Mouse (Mus musculus) ES-CJ7 (cell line): Measurements from ENCODE around the gene Tes3-ps.

Experiments used
- DNase-seq: peaks from one replicate; pipeline ENCODE4 v3.0.0; 2011; ENCODE audit warnings: low read depth, low spot score

Gene Tes3-ps

GRCm38 (mm10) chr13:49492376-49493368, at the start of gene Tes3-ps:
Gene Tes3-ps (plus strand): TSS chr13:49493318.
- no peak for DNase-seq

GRCm38 (mm10) chr13:49444451-49444850, 48.7 kb upstream of the Tes3-ps start:
- DNase-seq: no peak

- DNase-seq: peak; percentile 71
These were observed 43.8 kb upstream of the Tes3-ps start for GRCm38 (mm10) chr13:49449318-49449749.

- no peak for DNase-seq
These were observed 32.8 kb upstream of the Tes3-ps start for GRCm38 (mm10) chr13:49460276-49460675.

DNA sequence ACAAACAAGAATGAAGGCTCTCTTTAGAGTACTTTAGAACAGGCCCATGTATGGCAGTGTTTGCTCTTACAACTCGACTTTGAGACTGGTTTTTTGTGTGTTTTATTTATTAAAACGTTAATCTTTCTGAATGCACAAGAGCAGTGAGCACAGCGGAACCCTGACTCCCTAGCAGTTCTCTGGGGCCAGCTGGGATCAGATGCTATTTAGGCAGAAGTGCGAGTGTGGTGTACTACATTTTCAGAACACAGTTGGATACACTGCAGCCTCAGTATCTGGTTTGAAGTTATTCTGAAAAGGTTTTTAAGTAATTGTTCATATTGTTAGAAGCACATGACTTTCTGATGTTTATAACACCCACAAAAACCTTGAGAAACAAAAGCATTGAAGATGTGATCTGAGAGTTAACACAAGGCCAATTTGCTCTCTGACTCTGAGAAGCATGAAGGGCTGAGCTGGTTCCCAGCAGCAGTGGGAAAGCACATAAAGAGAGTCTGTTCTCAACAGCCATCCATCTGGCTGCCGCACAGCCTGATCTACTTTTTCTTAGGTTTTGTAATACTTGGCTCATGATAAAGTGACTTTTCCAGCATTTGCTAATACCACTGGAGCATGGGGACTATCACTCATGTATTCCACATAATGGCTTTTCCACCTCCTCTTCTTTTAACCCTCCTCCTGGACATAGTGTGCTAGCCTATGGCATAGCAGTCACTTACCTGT, 32.3 kb upstream of the Tes3-ps start:
- DNase-seq: no peak

DNA sequence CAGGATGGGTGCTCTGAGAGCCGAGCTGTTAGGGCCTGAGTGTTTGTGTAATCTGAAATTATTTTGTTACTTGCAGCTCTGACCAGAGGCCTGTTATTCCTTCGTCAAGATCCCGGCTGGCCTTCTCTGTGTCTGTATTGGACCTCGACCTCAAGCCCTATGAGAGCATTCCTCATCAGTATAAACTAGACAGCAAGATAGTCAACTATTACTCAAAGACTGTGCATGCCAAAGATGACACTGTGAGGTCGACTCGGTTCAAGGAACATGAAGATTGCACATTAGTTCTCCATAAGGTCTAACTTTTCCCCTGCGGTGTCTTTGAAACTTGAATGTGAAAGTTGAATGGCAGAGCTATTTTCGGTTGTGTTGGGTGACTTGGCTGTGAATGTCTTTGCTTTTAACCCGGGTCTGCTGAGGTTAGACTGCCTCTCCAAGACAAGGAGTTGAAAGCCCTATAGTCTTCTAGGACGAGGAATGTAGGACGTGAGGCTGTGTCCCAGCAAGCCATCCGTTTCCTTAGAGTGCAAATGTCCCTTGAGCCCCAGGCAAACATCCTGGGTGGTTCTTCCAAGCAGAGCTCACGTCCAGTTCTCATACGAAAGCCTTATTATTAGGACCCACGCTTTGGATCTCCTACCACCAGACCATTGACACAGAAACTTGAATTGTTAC, 31.5 kb upstream of the Tes3-ps start:
- DNase-seq: no peak

- no peak for DNase-seq
These were observed 30.2 kb upstream of the Tes3-ps start for GRCm38 (mm10) chr13:49462921-49463320.

DNA sequence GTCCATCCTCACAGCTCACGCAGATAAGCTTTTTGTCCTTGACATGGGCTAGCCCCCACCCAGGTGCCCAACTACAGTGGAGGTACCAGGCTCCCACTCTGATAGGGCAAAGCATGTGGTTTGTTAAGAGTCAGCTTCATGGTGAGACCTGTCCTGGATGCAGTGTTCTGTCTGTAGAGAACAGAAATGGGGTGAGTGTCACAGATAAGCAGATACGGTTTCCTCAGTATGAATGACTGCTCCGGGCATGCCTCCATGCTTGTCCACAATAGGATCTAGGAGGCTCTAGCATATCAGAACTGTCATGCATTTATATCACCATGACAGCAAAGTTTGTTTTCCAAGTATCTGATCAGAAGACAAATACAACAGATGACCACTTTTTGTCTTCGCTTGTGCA, 27.2 kb upstream of the Tes3-ps start:
- no peak for DNase-seq

- DNase-seq: no peak
These were observed 26.6 kb upstream of the Tes3-ps start for GRCm38 (mm10) chr13:49466393-49467075.

GRCm38 (mm10) chr13:49467585-49467984, 25.5 kb upstream of the Tes3-ps start:
- no peak for DNase-seq

DNA sequence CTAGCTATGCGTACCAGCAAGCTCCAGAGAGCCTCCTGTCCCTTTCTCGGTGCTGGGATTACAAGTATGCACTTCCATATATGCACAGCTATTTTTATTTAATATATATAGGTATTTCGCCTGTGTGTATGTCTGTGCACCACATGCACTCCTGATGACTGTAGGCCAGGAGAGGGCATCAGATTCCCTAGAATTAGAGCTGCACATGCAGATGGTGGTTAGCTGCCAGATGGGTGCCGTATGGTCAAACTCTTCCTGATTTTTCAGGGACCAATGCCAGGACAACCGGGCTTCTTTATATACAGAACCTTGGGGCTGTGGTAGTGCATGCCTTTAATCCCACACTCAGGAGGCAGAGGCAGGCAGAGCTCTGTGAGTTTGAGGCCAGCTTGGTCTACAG, 24.1 kb upstream of the Tes3-ps start:
- no peak for DNase-seq

DNA sequence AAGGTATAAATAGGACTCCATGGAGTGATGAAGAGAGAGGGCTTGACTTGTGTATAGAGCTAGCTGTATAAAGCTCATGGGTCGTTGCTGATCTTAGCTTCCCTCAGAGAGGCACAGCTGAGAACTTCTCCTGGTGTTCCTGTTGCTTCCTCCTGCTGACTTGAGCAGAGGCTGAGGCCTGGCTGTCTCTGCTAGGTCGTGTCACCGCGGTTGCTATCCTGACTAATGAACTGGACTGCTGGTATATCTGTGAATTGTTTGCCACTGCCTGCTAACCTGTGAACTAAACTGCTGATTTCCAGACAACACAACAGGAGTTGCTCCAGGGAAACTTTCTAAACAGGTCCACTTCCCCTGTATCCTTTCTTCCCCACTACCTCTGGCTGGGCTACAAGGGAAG, 22.8 kb upstream of the Tes3-ps start:
- DNase-seq: no peak

DNA sequence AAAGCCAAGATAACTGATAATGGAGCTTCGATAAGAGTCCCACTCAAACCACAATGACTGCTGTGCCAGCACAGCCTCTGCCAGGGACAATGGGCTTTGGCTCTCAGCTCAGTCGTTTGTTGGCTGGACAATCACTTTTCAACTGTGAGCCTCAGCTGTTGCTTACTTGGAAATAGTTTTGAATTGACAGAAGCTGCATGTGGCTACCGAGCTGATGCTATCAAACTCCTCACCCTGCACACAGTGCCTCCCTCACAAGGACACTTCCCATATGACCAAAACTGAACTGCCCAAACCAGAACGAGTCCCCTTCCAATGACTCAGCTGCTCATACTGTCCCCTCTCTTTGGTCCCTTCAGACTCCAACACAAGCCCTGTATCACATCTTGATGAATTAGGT, 22.3 kb upstream of the Tes3-ps start:
- DNase-seq: no peak

- no peak for DNase-seq
These were observed 21.0 kb upstream of the Tes3-ps start for GRCm38 (mm10) chr13:49471981-49472675.

GRCm38 (mm10) chr13:49472676-49473005, 20.5 kb upstream of the Tes3-ps start:
- no peak for DNase-seq

GRCm38 (mm10) chr13:49477887-49478286, 15.2 kb upstream of the Tes3-ps start:
- DNase-seq: no peak

DNA sequence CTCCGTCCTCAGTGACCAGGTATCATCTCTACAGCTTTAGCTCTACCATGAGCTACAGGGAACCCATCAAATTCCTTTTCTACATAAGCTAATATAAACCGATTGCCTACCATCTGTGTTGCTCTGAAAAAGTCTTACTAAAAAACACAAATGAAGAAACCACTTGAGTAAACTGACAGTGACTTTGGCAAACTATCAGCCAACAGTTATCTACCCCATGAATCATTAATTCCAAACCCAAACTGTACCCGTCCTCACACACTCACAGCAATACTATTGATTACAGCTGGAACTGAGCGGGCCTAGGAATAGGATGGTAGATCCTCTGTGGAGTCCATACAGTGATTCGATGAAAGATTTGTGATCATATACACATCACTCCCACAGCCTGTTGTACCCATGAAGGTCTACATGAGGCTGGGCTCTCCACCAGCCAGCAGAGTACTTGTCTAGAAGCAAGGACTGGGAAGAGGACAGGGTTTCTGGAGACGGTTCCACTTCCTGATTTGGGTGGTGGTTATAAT, 14.2 kb upstream of the Tes3-ps start:
- DNase-seq: no peak

- DNase-seq: no peak
These were observed 13.7 kb upstream of the Tes3-ps start for GRCm38 (mm10) chr13:49479399-49479798.

DNA sequence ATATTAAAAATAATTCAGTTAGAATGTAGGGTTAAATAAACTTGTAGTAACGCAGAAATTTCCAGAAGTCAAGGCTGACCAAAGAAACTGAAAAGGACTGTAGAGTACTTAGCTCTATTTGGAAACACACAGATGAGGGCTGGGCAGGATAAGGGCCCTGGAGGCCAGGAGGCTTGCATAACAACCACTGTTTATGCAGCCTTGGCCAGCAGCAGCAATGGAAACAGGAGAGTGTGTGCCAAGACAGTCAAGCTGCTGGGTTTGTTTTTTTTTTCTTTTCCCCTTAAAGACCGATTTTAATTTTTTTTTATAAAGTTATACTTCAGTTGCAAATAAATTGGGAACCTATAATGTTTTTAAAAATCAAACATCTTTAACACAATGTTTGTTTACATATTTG, 13.1 kb upstream of the Tes3-ps start:
- DNase-seq: no peak

GRCm38 (mm10) chr13:49480551-49480950, 12.6 kb upstream of the Tes3-ps start:
- no peak for DNase-seq

- DNase-seq: no peak
These were observed 7.7 kb upstream of the Tes3-ps start for GRCm38 (mm10) chr13:49485388-49485787.
